Mouse (Mus musculus) lung, embryonic 16.5 days (tissue): ENCODE data around the gene Sgsm1. TPM values are rescaled to one million over a fixed set of nuclear protein-coding genes. Genes with fewer than 3 reads are reported as not detected.
A peak's percentile ranks its signal among the peaks of the same experiment; 100 is the strongest.

Experiments
- ATAC-seq: fragments of 200-750 bp; cut with Nextera tagmentation; 2 replicates; pipeline ENCODE4 v1.8.0; 2017; ENCODE audit warnings: low read depth, mild to moderate bottlenecking, moderate library complexity
- H3K27ac ChIP-seq: fragments of 300-500 bp; sonication (generic); 2 replicates; pipeline ENCODE4 v1.5.1; 2014; ENCODE audit warnings: mild to moderate bottlenecking, control low read depth, low read length
- H3K27me3 ChIP-seq: fragments of 300-500 bp; sonication (generic); 2 replicates; pipeline ENCODE4 v1.6.1; 2014; ENCODE audit warnings: low read depth, low read length, mixed read lengths; ENCODE audit not compliant: control insufficient read depth, insufficient read depth
- H3K36me3 ChIP-seq: fragments of 300-500 bp; sonication (generic); 2 replicates; pipeline ENCODE4 v1.6.1; 2014; ENCODE audit warnings: low read length; ENCODE audit not compliant: control insufficient read depth, insufficient read depth
- H3K4me1 ChIP-seq: fragments of 300-500 bp; sonication (generic); replicated peaks from 2 replicates; pipeline ENCODE4 v1.6.1; 2014; ENCODE audit warnings: low read length, mixed read lengths; ENCODE audit not compliant: control insufficient read depth, insufficient read depth
- H3K4me2 ChIP-seq: fragments of 300-500 bp; sonication (generic); 2 replicates; pipeline ENCODE4 v1.6.1; 2014; ENCODE audit warnings: low read depth, low read length, control low read depth
- H3K4me3 ChIP-seq: fragments of 300-500 bp; sonication (generic); 2 replicates; pipeline ENCODE4 v1.5.1; 2014; ENCODE audit warnings: mild to moderate bottlenecking, low read length, control low read depth
- H3K9ac ChIP-seq: fragments of 300-500 bp; sonication (generic); 2 replicates; pipeline ENCODE4 v1.6.1; 2014; ENCODE audit warnings: low read length, control low read depth
- H3K9me3 ChIP-seq: fragments of 300-500 bp; sonication (generic); 2 replicates; pipeline ENCODE4 v1.6.1; 2016; ENCODE audit warnings: low read length; ENCODE audit not compliant: control insufficient read depth
- WGBS: fragments of 180-500 bp; shearing (Covaris S2); extraction: QIAGEN DNeasy Blood & Tissue Kit; methylation state at CpG from one replicate; pipeline ENCODE4 v1.1.7; 2014; 5-methylcytosine and 5-hydroxymethylcytosine counted together
- polyA plus RNA-seq: library from polyadenylated mRNA; unstranded; fragments of >200 nt; fragmentation: Nextera tagmentation; extraction: Ambion mirVana; gene quantifications from 2 replicates; pipeline ENCODE4 v1.2.1, GENCODE M21; 2015

The Sgsm1 gene
- polyA plus RNA-seq, 1 experiment from 2014 or later, result 4.3 TPM

DNA sequence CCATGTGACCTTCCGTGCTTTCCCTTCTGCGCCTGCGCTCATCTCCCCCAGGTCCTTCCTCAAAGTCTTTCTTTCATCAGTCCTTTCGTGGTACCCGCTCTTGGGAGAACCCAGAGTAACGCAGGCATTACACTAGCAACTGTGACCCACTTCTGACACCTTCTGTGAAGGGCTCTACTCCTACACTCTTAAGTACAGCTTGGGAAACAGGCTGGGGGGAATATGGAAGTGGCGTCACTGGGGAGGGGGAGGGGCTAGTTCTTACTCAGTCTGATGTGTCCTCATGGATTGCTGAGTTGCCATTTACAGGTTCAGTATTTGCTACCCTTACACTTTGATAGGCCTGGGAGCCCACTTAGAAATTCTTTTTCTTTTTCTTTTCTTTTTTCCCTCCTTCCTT lies 29.0 kb downstream of the Sgsm1 start:
- no peaks in the 10 kb centered on the region; the same call in 1 of the 2 replicates for H3K27me3 ChIP-seq
- no peak overlapping the region for H3K4me3 ChIP-seq
- no peaks in the 10 kb centered on the region for H3K4me1 ChIP-seq
- no peaks in the 10 kb centered on the region for H3K36me3 ChIP-seq
- H3K27ac ChIP-seq, result no peak overlapping the region
- no peak overlapping the region for H3K9ac ChIP-seq
- no peak overlapping the region for H3K4me2 ChIP-seq
- no peaks in the 10 kb centered on the region for H3K9me3 ChIP-seq
- ATAC-seq, result no peak
- 84% methylated on average over 7 of the region's 7 CpGs for WGBS

DNA sequence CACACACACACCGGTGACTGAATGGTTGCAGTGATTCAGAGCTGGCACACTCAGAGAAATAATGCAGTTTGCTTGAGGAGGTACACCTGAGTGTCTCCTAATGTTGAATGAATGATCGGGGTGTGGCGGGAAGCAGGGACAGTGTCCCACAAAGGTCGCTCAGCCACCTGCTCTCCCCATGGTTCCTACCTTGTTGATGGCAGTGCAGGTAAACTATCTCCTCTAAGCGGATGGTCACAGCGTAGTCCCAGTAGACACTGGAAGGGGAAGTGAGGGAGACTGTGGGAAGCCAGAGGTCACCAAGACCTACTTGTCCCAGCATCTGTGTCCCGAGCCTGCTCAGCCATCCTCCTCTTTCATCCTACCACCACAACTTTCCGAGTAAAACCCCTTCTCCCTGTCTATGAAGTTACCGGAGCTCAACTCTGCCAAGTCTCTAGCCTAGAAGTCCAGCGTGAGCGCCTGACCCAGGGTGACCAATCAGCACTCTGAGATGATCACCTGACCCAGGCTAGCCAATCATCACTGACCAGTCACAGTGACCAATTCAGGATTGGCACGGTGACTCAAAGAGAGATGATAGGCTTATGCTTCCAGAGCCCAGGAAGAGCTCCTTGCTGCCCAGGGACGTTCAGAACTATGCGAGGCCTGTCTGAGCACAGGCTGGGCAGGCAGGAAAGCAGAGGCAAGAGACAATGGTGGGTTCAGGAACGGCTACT lies 30.3 kb downstream of the Sgsm1 start:
- Histone ChIP-seq H3K9ac (peak overlapping the region; percentile 45), H3K4me3 (peak overlapping the region; percentile 33), H3K27me3 (no peaks in the 10 kb centered on the region), H3K36me3 (no peaks in the 10 kb centered on the region), H3K9me3 (no peaks in the 10 kb centered on the region), H3K4me1 (no peaks in the 10 kb centered on the region), H3K4me2 (peak overlapping the region; percentile 41), H3K27ac (no peak overlapping the region)
- 24% methylated on average over 15 of the region's 15 CpGs for WGBS
- peak; percentile 57 for ATAC-seq

DNA sequence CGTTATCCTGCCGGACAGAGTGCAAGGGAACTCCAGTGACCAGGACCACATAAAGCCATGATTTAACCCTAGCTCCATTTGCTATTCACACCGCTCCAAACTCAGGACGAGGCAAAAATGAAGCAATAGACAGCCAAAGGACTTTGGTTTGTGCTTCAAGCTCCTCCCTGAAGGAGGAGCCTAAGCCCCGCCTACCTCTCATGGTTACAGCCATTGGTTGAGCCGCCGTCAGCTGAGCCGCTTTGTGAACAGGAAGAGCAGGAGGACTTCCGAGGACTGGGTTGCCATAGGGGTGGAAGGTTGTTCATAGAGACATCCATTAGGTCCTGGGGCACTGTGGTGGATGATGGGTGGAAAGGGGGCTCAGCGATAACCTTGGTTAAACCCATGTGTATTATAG lies 34.7 kb downstream of the Sgsm1 start:
- Histone ChIP-seq H3K4me2 (no peak overlapping the region), H3K36me3 (no peaks in the 10 kb centered on the region), H3K27ac (no peak overlapping the region), H3K27me3 (no peaks in the 10 kb centered on the region), H3K4me3 (no peak overlapping the region), H3K9me3 (no peaks in the 10 kb centered on the region), H3K9ac (no peak overlapping the region), H3K4me1 (no peaks in the 10 kb centered on the region)
- no peak for ATAC-seq
- WGBS, result 69% methylated on average over 10 of the region's 10 CpGs

DNA sequence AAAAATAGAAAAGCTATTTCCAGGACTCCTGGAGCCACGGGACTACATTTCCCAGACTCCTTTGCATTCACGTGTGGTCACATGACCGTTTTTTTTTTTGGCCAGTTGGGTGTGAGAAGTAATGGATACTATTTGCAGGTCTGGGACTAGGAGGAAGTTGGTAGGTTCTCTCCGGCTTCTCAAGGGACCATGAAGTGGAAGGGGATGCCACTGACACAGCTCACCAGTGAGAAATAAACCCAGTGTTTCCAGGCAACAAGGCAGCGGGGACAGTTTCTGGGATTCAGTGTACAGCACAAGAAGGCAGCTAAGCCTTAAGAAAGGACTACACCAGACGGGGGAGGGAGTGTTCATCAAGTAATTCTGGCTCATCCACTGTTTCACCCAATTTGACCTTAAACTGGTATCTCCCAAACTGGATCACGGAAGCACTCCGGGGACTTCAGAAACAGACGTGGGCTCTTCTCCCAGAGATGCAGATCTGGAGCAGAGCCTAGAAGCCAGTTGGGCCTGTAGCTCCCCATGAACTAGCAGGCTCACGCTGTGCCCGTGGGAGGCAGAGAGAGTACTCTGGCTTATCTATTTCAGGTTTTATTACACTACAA lies 39.3 kb downstream of the Sgsm1 start:
- H3K27me3 ChIP-seq, result no peaks in the 10 kb centered on the region
- H3K27ac ChIP-seq, result no peak overlapping the region
- no peak overlapping the region for H3K4me2 ChIP-seq
- WGBS, result 57% methylated on average over 11 of the region's 11 CpGs
- H3K36me3 ChIP-seq, result no peaks in the 10 kb centered on the region
- H3K9ac ChIP-seq, result no peak overlapping the region
- H3K4me1 ChIP-seq, result no peaks in the 10 kb centered on the region
- no peak for ATAC-seq
- no peaks in the 10 kb centered on the region for H3K9me3 ChIP-seq
- no peak overlapping the region for H3K4me3 ChIP-seq

DNA sequence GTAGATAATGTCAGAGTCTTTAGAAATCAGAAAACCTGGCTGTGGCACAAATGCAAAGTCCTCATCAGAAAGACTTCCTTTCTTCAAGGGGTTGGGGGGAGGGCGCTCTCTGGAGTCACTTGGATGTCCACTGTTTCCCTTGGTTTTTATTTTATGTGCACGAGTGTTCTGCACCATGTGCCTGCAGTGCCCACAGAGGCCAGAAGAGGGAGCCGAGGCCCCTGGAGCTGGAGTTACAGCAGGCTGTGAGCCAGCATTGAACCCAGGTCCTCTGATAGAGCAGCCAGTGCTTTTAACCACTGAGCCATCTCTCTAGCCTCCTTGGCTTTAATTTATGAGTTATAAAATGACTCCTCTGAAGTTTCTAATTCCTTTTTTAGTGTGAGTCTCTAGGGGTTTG lies 40.5 kb downstream of the Sgsm1 start:
- no peaks in the 10 kb centered on the region for H3K9me3 ChIP-seq
- H3K9ac ChIP-seq, result no peak overlapping the region
- H3K4me1 ChIP-seq, result no peaks in the 10 kb centered on the region
- no peak for ATAC-seq
- H3K27me3 ChIP-seq, result no peaks in the 10 kb centered on the region
- H3K36me3 ChIP-seq, result no peaks in the 10 kb centered on the region
- no peak overlapping the region for H3K4me3 ChIP-seq
- no peak overlapping the region for H3K27ac ChIP-seq
- no peak overlapping the region for H3K4me2 ChIP-seq
- WGBS, result 74% methylated on average over 3 of the region's 3 CpGs

DNA sequence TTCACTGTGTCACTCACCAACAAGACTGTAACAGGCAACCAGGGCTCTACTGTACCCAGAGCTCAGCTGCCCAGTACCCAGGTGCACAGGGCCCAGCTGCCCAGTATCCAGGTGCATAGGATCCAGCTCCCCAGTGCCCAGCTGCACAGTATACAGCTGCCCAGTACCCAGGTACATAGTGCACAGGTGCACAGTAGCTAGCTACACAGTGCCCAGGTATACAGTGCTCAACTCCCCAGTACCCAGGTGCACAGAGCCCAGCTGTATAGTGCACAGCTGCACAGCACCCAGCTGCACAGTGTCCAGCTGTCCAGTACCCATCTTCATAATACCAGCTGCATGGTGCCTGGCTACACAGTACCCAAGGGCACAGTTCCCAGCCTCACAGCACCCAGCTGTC lies 42.3 kb downstream of the Sgsm1 start:
- Histone ChIP-seq H3K9me3 (no peaks in the 10 kb centered on the region), H3K4me2 (no peak overlapping the region), H3K27me3 (no peaks in the 10 kb centered on the region), H3K4me3 (no peak overlapping the region), H3K9ac (no peak overlapping the region), H3K4me1 (no peaks in the 10 kb centered on the region), H3K36me3 (no peaks in the 10 kb centered on the region), H3K27ac (no peak overlapping the region)
- ATAC-seq, result no peak

DNA sequence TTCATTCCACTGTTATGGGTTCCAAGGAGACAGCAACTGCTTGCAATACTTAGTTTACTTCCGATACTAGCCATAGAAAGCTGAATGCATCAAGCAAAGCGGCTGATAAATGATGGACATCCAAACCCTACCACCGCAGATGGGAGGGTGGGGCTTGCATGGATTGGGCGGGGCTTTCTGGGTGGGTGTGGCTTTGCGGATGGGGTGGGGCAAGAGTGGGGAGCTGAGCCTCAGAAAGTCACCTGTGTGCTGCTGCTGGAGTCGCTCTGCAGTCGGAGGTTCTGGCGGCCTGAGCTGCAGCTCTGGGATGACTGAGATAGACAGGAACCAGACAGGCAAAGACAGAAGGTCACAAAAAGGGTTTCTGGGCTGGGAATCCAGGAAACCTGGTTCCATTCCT lies 44.9 kb downstream of the Sgsm1 start:
- no peak overlapping the region for H3K9ac ChIP-seq
- H3K9me3 ChIP-seq, result no peaks in the 10 kb centered on the region
- H3K27ac ChIP-seq, result no peak overlapping the region
- 75% methylated on average over 8 of the region's 8 CpGs for WGBS
- no peak for ATAC-seq
- H3K4me3 ChIP-seq, result no peak overlapping the region
- no peaks in the 10 kb centered on the region for H3K27me3 ChIP-seq
- no peak overlapping the region for H3K4me2 ChIP-seq
- no peaks in the 10 kb centered on the region for H3K4me1 ChIP-seq
- H3K36me3 ChIP-seq, result no peaks in the 10 kb centered on the region

DNA sequence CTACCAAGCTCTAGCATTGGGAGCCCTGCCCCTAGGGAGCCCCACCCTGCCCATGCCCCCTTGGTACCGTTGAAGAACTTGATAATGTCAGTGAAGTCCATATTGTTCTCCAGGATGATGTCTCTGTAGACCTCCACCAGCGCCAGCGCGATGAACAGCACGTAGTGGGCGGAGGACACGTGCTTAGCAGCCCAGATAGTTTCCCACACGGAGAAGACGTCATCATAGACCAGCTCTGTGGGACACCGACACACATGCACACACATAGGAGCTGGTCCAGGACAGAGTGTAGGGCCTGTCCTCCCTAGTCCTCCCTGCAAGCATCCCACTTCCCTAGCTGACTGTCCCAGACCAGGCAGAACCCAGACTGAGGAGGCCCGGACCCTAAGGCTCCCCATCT lies 59.8 kb downstream of the Sgsm1 start:
- Histone ChIP-seq H3K27me3 (no peaks in the 10 kb centered on the region), H3K36me3 (no peaks in the 10 kb centered on the region), H3K9ac (no peak overlapping the region), H3K4me1 (no peaks in the 10 kb centered on the region), H3K9me3 (no peaks in the 10 kb centered on the region), H3K4me2 (no peak overlapping the region), H3K4me3 (no peak overlapping the region), H3K27ac (no peak overlapping the region)
- no peak for ATAC-seq
- 91% methylated on average over 11 of the region's 11 CpGs for WGBS

DNA sequence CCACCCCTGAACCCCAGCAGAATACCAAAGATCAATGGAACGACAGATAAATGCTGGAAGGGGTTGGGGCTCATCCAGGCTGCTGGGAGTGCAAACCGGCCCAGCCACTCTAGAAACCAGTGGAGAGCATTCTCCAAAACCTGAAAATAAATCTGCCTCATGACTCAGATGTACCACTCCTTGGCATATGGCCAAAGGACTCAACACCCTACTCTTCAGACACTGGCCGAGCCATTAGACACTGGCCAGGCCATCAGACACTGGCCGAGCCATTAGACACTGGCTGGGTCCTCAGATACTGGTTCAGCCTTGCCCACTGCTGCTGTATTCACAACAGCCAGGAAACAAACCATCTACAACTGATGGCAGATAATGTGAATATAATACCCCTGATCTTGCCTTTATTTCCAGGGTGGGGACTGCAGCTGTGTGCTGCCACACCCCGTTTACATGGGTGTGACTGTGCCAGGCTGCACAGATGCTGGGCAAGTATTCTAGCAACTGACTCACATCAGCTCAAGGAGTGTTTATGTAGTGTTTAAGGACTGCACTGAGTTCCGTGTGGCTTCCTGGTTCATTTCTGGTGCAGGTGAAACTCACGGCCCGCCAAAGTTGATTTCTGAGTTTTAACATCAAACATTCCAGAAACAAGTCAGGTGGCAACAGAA lies 61.2 kb downstream of the Sgsm1 start:
- no peaks in the 10 kb centered on the region for H3K9me3 ChIP-seq
- no peak overlapping the region for H3K27ac ChIP-seq
- no peak overlapping the region for H3K9ac ChIP-seq
- no peaks in the 10 kb centered on the region for H3K36me3 ChIP-seq
- no peaks in the 10 kb centered on the region for H3K4me1 ChIP-seq
- 55% methylated on average over 8 of the region's 8 CpGs for WGBS
- ATAC-seq, result no peak
- no peaks in the 10 kb centered on the region for H3K27me3 ChIP-seq
- no peak overlapping the region for H3K4me3 ChIP-seq
- no peak overlapping the region for H3K4me2 ChIP-seq
